Mouse (Mus musculus): ENCODE results near the gene Polg2.

DNA sequence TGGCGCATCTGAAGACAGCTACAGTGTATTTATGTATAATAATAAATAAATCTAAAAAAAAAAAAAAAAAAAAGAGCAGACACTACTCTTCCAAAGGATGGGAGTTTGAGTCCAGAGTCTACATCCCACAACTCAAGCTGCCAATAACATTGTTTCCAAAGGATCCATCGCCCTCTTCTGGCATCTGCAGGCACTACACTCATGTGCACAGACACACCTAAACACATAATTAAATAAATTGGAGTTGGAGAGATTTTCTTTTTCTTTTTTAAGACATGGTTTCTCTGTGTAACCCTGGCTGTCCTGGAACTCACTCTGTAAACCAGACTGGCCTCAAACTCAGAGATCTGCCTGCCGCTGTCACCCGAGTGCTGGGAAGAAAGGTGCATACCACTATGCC, 11.8 kb downstream of the Polg2 start:
- TF ChIP-seq CTCF (IDR thresholded peaks at IDR 0.05; ENCODE audit: insufficient read depth, low read depth, low read length) (no peak), POLR2A (IDR thresholded peaks at IDR 0.05; ENCODE audit: insufficient read depth, low read depth, low read length) (no peak)

All from olfactory bulb, adult 2 months (tissue).